Mouse (Mus musculus) forebrain, embryonic 10.5 days (tissue): ENCODE results near the gene Gm10974. TPM values are rescaled to one million over a fixed set of nuclear protein-coding genes. Genes with fewer than 3 reads are reported as not detected.

Source experiments
- DNase-seq: peaks from one replicate; pipeline ENCODE4 v3.0.0-alpha.2; 2017; ENCODE audit warnings: low spot score; ENCODE audit errors: extremely low spot score
- H3K27ac ChIP-seq: fragments of 300-500 bp; sonication (generic); 2 replicates; pipeline ENCODE4 v1.5.1; 2016; ENCODE audit warnings: mild to moderate bottlenecking
- H3K27me3 ChIP-seq: fragments of 300-500 bp; sonication (generic); 2 replicates; pipeline ENCODE4 v1.6.1; 2016; ENCODE audit warnings: mild to moderate bottlenecking; ENCODE audit not compliant: poor library complexity, severe bottlenecking
- H3K36me3 ChIP-seq: fragments of 300-500 bp; sonication (generic); replicated peaks from 2 replicates; pipeline ENCODE4 v1.6.1; 2016; ENCODE audit warnings: mild to moderate bottlenecking, moderate library complexity
- H3K4me1 ChIP-seq: fragments of 300-500 bp; sonication (generic); 2 replicates; pipeline ENCODE4 v1.6.1; 2016
- H3K4me3 ChIP-seq: fragments of 300-500 bp; sonication (generic); 2 replicates; pipeline ENCODE4 v1.5.1; 2016; ENCODE audit warnings: mild to moderate bottlenecking, moderate library complexity
- H3K9me3 ChIP-seq: fragments of 300-500 bp; sonication (generic); 2 replicates; pipeline ENCODE4 v1.6.1; 2016; ENCODE audit warnings: mild to moderate bottlenecking, moderate library complexity
- WGBS: fragments of 180-500 bp; shearing (Covaris S2); methylation state at CpG from one replicate; pipeline ENCODE4 v1.1.7; 2016; 5-methylcytosine and 5-hydroxymethylcytosine counted together
- polyA plus RNA-seq: library from polyadenylated mRNA; unstranded; fragments of >200 nt; fragmentation: Nextera tagmentation; extraction: Ambion mirVana; gene quantifications from 2 replicates; pipeline ENCODE4 v1.2.1, GENCODE M21; 2016

Gene Gm10974
- polyA plus RNA-seq = not detected in 2 replicates

DNA sequence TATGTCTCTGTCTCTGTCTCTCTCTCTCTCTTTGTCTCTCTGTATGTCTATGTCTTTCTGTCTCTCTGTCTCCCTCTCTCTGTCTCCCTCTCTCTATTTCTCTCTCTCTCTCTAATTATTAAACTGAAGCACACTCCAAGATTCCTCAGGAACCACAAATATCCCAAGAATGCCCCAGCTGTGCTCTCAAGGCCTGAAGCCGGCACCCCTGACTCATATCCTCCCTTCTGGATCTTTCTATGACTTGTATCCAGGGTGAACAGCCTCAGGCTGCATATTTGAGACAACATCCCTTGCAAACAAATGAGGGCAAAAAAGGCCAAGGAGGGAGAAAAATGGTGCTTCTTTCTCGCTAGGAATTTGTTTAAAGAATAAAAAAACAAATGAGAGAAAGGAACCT, at the start of gene Gm10974:
Gene Gm10974, plus strand, starts transcription at position 2 of the 400 bp plus-strand sequence.
- no peak for DNase-seq
- Histone ChIP-seq H3K4me3 (no peak within 1 kb of the TSS), H3K4me1 (0 out of 2 replicates have a peak, but pooled peaks cover 4% of the 10 kb centered on the region), H3K27ac (no peak within 1 kb of the TSS), H3K9me3 (peaks cover 13% of the 10 kb centered on the region; the same call in 1 of the 2 replicates), H3K36me3 (no peaks in the 10 kb centered on the region), H3K27me3 (no peaks in the 10 kb centered on the region)
- 67% methylated on average over 2 of the region's 2 CpGs for WGBS

DNA sequence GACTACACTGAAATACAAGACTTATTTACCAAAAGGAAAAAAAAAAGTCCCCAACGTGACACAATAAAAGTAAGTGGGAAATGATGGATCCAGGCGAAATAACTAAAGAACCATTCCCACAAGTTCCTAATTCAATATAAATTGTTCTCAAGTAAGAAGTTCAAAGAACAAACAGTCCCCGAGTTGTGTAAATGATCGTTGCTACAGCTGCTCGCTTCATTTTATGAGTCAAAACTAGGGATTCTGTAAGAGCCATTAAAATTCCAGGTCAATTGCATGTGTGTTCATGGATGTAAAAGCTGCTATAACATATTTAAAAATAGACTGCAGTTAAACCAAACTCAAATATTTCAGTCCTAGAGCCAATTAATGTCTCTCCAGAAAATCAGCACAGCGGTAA, 47.6 kb upstream of the Gm10974 start:
- 92% methylated on average over 6 of the region's 6 CpGs for WGBS
- peaks cover 4% of the 10 kb centered on the region; the same call in 1 of the 2 replicates for H3K9me3 ChIP-seq
- no peak overlapping the region for H3K27ac ChIP-seq
- H3K36me3 ChIP-seq = no peaks in the 10 kb centered on the region
- peaks cover 6% of the 10 kb centered on the region; the same call in 1 of the 2 replicates for H3K4me1 ChIP-seq
- no peak for DNase-seq
- H3K4me3 ChIP-seq = no peak overlapping the region
- no peaks in the 10 kb centered on the region for H3K27me3 ChIP-seq

DNA sequence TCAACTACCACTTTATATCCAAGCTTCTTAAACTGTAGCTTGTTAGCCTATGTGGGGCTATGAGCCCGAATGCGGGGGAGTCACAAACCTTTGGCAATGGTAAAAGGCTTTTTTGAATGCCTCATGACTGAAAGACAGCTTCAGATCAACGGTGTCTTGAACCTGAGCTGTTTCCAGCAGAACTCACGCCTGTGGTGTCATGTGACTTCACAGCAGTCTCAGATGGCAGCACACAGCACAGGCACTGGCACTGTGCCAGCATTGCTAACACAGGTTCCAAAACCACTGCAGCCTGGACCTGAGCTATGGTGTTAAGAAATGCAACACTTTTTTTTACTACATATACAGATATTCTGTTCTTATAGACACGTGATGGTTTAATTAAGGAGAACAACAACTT, 44.7 kb upstream of the Gm10974 start:
- no peak overlapping the region for H3K4me3 ChIP-seq
- peaks cover 9% of the 10 kb centered on the region for H3K4me1 ChIP-seq
- DNase-seq = no peak
- peaks cover under 1% of the 10 kb centered on the region; the same call in 1 of the 2 replicates for H3K9me3 ChIP-seq
- no peak overlapping the region for H3K27ac ChIP-seq
- no peaks in the 10 kb centered on the region for H3K36me3 ChIP-seq
- WGBS = 80% methylated on average over 5 of the region's 5 CpGs
- no peaks in the 10 kb centered on the region for H3K27me3 ChIP-seq

DNA sequence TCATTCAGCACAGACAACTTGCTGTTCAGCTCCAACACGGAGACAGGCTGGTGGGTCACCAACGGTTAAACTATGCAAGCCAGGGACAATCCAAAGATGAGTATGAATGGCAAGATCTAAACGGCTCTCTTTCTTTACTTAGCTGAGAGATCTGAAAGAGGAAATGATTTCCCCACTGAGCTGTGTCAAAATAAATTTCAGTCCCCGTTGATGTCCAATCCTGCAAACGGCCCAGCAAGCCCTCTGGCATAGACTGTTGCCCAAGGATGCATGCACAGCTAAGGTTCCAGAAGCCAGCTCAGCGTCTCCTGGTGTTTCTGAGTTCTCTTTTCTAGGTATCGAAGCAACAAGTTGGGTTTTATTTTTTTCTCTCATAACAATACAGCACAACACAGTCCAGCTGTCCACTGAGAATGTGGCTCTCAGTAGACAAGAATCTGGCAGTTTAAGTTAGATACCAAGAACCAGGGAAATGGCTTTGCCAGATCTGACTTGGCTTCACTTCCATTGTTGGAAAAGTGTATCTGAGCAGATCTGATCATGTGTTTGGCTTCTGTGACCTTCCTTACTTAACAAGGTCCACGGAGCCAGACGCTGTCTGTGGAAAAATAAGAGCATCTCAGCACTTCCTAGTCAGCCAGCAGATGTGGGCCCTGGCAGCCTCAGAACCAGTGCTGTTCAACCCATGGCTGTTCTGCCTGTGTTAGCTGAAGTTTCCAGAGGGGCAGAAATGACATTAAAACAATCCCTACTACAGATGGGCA, 42.3 kb upstream of the Gm10974 start:
- no peaks in the 10 kb centered on the region for H3K36me3 ChIP-seq
- DNase-seq = no peak
- H3K4me3 ChIP-seq = no peak overlapping the region
- no peaks in the 10 kb centered on the region for H3K9me3 ChIP-seq
- H3K27ac ChIP-seq = no peak overlapping the region
- peaks cover 15% of the 10 kb centered on the region for H3K4me1 ChIP-seq
- 86% methylated on average over 9 of the region's 9 CpGs for WGBS
- H3K27me3 ChIP-seq = no peaks in the 10 kb centered on the region

DNA sequence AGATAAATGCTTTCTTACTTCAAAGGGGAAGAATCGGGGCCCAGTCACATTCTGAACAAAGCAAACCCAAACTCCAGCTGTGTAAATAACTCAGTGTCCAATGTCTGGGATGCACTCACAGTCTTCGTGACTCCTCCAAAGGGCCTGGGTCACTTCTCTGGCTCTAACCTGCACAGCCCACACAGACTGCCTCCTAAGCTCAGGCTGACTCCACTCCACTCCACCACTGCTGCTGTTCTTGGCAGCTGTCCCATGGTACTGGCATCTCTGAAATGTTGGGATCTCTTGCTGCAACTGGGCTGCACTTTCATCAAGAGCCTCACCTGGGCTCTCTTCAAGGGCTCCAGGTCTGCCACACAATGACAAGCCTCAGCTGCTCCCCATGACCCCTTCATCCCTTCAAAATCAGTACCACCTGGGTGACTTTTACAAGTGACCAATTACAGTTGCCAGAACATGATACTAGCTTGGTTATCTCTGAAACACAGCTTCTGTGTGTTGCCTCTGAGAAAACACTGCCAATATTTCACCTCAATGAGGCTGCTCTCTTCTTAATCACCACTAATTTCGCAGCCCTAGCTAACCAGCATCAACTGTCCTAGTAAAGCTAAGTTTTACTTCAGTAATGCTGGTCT, 40.2 kb upstream of the Gm10974 start:
- no peak for DNase-seq
- no peaks in the 10 kb centered on the region for H3K27me3 ChIP-seq
- peaks cover 15% of the 10 kb centered on the region for H3K4me1 ChIP-seq
- H3K9me3 ChIP-seq = no peaks in the 10 kb centered on the region
- no peak overlapping the region for H3K27ac ChIP-seq
- H3K36me3 ChIP-seq = no peaks in the 10 kb centered on the region
- WGBS = 72% methylated on average over 3 of the region's 3 CpGs
- no peak overlapping the region for H3K4me3 ChIP-seq

DNA sequence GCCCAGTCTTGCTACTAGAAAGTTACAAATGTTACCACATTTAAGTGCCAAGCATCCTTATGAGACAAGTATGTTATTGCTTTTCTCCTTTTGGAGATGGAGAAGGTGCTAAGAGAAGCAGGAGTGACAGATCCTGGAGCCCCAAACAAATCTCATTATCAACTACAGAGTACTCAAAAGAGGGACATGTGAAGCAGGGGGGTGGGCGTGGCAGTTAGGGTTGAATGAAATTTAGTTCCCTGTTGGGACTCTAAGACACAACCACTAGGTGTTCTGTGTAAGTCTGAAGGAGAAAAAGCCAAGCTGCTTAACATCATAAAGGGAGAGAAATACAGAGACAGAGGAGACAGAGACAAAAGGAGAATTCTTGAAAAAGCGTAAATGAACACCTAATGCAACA, 38.2 kb upstream of the Gm10974 start:
- H3K36me3 ChIP-seq = no peaks in the 10 kb centered on the region
- WGBS = 62% methylated on average over 2 of the region's 2 CpGs
- no peaks in the 10 kb centered on the region for H3K27me3 ChIP-seq
- no peak overlapping the region for H3K27ac ChIP-seq
- H3K4me1 ChIP-seq = peaks cover 10% of the 10 kb centered on the region
- H3K4me3 ChIP-seq = no peak overlapping the region
- no peaks in the 10 kb centered on the region for H3K9me3 ChIP-seq
- no peak for DNase-seq

DNA sequence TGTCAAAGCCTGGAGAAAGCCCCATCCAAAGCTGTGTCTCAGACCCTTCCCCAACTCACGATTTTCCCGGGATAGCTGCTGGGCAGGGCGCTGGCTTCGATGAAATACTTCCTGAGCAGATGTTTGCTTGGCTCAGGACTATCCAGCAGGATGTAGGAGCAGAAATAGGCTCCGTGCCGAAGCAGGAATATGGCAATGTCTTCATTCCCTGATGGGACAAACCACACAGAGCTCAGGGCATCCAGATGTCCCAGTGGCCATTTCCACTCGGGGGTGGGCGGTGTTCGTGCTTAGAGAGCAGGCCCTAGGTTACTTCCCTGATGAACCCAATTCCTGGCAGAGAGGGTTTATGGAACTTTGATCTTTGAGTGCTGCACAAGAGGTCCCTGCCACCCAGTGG, 35.1 kb upstream of the Gm10974 start:
- H3K9me3 ChIP-seq = no peaks in the 10 kb centered on the region
- no peak for DNase-seq
- H3K27me3 ChIP-seq = no peaks in the 10 kb centered on the region
- no peak overlapping the region for H3K27ac ChIP-seq
- 89% methylated on average over 9 of the region's 9 CpGs for WGBS
- H3K4me3 ChIP-seq = no peak overlapping the region
- 0 out of 2 replicates have a peak, but pooled peaks cover 4% of the 10 kb centered on the region for H3K36me3 ChIP-seq
- H3K4me1 ChIP-seq = peaks cover 7% of the 10 kb centered on the region

DNA sequence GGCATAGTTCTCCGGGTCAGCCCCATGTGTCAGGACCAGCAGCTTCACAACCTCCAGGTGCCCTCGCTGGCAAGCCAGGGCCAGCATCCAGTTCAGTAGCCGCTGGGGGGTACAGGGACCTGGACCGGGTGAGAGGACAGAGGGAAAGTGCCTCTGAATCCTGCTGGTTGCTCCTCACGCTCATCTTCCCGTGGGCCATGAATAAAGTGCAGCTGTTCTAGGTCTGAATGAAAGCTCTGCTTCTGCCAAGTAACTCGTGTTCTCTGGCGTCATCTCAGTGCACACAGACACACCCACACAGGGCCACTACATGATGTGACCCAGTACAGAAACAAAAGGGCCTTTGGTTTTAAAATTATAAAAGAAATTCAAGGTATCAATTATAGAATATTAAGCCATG, 33.4 kb upstream of the Gm10974 start:
- H3K4me1 ChIP-seq = peaks cover 5% of the 10 kb centered on the region; the same call in 1 of the 2 replicates
- H3K4me3 ChIP-seq = no peak overlapping the region
- H3K27ac ChIP-seq = no peak overlapping the region
- H3K9me3 ChIP-seq = no peaks in the 10 kb centered on the region
- H3K27me3 ChIP-seq = no peaks in the 10 kb centered on the region
- WGBS = 90% methylated on average over 8 of the region's 8 CpGs
- no peak for DNase-seq
- H3K36me3 ChIP-seq = 0 out of 2 replicates have a peak, but pooled peaks cover 4% of the 10 kb centered on the region

DNA sequence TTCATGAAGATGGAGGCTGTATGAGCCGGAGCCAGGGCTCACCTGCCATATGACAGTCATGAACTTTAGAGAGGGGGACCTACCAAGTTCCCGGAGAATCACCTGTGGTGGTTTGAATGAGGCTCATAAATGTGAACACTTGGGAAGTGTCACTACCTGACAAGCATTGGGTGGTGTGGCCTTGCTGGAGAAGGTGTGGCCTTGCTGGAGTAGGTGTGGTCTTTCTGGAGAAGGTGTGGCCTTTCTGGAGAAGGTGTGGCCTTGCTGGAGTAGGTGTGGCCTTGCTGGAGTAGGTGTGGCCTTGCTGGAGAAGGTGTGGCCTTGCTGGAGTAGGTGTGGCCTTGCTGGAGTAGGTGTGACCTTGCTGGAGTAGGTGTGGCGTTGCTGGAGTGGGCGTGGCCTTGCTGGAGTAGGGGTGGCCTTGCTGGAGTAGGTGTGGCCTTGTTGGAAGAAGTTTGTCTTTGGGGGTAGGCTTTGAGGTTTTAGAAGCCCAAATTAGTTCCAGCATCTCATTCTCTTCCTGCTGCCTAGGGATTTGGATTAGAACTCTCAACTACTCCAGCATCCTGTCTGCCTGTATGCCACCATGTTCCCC, 31.7 kb upstream of the Gm10974 start:
- Histone ChIP-seq H3K27me3 (no peaks in the 10 kb centered on the region), H3K4me3 (no peak overlapping the region), H3K9me3 (no peaks in the 10 kb centered on the region), H3K36me3 (0 out of 2 replicates have a peak, but pooled peaks cover 4% of the 10 kb centered on the region), H3K27ac (no peak overlapping the region), H3K4me1 (peaks cover 6% of the 10 kb centered on the region)
- DNase-seq = no peak
- WGBS = 88% methylated on average over 4 of the region's 4 CpGs

DNA sequence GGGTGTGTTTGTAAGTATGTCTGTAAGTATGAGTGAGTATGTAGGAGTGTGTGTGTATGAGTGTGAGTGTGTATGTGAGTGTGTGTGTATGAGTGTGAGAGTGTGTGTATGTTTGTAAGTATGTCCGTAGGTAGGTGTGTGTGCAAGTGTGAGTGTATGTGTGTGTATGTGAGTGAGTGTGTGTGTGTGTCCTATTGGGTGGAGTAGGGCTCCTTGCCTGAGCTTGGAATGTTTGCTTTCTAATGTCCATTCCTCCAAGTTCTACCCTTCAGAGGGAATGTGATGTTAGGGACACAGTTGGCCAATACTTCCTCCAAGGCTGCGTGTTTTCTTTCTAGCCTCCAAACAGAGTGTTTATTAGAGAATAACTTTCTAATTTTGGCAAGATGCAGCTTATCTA, 28.8 kb upstream of the Gm10974 start:
- no peak overlapping the region for H3K4me3 ChIP-seq
- no peak overlapping the region for H3K27ac ChIP-seq
- H3K27me3 ChIP-seq = no peaks in the 10 kb centered on the region
- no peaks in the 10 kb centered on the region for H3K9me3 ChIP-seq
- H3K4me1 ChIP-seq = peaks cover 14% of the 10 kb centered on the region
- DNase-seq = no peak
- WGBS = 94% methylated on average over 2 of the region's 2 CpGs
- H3K36me3 ChIP-seq = 0 out of 2 replicates have a peak, but pooled peaks cover 4% of the 10 kb centered on the region

DNA sequence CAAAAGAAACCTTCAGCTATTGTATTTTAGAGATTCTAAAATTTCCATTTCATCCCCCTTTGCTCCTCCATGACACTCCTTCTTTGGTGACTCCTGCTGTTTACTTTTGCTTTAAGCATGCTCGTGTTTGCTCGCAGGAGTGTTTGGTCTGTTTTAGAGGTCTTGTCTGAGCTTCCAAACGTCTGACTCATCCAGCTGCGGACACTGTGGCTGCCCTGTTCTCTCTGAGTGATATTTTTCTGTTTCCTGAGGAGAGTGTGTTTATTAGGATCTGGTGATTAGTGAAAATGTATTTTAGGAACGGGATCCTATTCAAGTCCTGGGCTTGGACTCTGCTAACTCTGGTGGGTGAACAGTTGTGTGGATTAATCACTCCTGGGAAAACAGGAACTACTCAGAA, 26.1 kb upstream of the Gm10974 start:
- no peak overlapping the region for H3K27ac ChIP-seq
- WGBS = 65% methylated on average over 5 of the region's 5 CpGs
- H3K36me3 ChIP-seq = no peaks in the 10 kb centered on the region
- no peaks in the 10 kb centered on the region for H3K9me3 ChIP-seq
- no peak overlapping the region for H3K4me3 ChIP-seq
- no peak for DNase-seq
- H3K27me3 ChIP-seq = no peaks in the 10 kb centered on the region
- H3K4me1 ChIP-seq = peaks cover 14% of the 10 kb centered on the region

DNA sequence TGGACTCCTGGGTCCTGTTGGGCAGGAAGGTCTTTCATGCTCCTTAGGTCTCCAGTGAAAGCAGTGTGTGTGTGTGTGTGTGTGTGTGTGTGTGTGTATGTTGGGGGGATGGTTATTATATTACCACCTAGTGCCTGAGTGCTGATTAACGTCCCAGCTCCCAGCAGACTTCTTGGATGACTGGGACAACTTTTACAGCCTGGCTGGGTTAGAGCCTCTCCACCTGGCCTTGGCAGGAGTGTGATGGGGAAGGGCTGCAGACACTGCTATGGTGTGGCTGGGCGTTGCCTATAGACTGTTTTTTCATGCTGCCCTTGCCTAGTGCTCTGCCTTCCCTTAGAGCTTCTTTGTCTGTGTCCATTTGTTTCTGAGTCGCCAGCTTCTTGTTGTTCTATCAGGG, 25.7 kb upstream of the Gm10974 start:
- Histone ChIP-seq H3K27me3 (no peaks in the 10 kb centered on the region), H3K36me3 (no peaks in the 10 kb centered on the region), H3K4me1 (peaks cover 14% of the 10 kb centered on the region), H3K27ac (no peak overlapping the region), H3K4me3 (no peak overlapping the region), H3K9me3 (no peaks in the 10 kb centered on the region)
- no peak for DNase-seq
- WGBS = 71% methylated on average over 3 of the region's 3 CpGs

DNA sequence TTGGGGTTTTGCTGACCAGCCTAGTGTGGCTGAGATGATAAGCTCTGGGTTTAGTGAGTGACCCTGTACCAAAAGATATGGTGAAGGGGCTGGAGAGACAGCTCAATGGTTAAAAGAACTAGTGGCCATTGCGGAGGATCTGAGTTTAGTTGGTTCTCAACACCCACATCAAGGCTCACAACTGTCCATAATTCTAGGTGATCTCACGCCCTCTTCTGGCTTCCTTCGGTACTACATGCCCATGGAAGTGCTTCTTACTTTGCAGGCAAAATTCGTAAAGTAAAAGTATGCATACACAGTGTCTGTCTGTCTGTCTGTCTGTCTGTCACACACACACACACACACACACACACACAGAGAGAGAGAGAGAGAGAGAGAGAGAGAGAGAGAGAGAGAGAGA, 23.4 kb upstream of the Gm10974 start:
- 40% methylated on average over 4 of the region's 4 CpGs for WGBS
- peak; percentile 46 for DNase-seq

More for the DNA sequence above, 23.4 kb upstream of the Gm10974 start:
- H3K4me3 ChIP-seq = no peak overlapping the region
- peaks cover 19% of the 10 kb centered on the region for H3K4me1 ChIP-seq
- H3K36me3 ChIP-seq = no peaks in the 10 kb centered on the region
- no peak overlapping the region for H3K27ac ChIP-seq
- no peaks in the 10 kb centered on the region for H3K27me3 ChIP-seq
- H3K9me3 ChIP-seq = no peaks in the 10 kb centered on the region
